Mouse (Mus musculus) megakaryocyte, embryonic 14.5 days (primary cell): ENCODE data around the gene Adamtsl4.
"Not testable (repeated sequence)": the region's sequence is repeated elsewhere in the genome, so short reads cannot be mapped to it uniquely, and the experiment has no call there.

ENCODE experiments used
- FLI1 ChIP-seq: IDR thresholded peaks from 2 replicates; pipeline ENCODE4 v1.6.1; 2012; ENCODE audit warnings: low read length, inconsistent platforms, mixed read lengths
- GATA1 ChIP-seq: IDR thresholded peaks from 3 replicates; pipeline ENCODE4 v1.6.1; 2012; ENCODE audit warnings: mixed read lengths, low read length, inconsistent platforms, borderline replicate concordance

DNA sequence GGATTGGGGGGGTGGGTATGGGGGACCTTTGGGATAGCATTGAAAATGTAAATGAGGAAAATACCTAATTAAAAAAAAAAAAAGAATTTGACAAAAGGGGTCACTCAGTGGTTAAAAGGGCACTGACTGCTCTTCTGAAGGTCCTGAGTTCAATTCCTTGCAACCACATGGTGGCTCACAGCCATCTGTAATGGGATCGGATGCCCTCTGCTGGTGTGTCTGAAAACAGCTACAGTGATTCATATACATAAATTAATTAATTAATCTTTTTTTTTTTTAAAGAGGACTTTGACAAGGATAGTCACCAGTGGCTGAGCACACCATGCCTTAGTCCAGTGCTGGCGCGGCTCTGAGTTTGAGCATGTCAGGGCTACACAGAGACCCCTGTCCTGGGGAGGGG is 17.3 kb downstream of the Adamtsl4 start:
- TF ChIP-seq FLI1, GATA1: not testable (repeated sequence)
